Mouse (Mus musculus) heart, postnatal 4 days (tissue): ENCODE measurements around the gene Dgki. TPM values are rescaled to one million over a fixed set of nuclear protein-coding genes. Genes with fewer than 3 reads are reported as not detected.

ENCODE experiments used
- DNase-seq: peaks from one replicate; pipeline ENCODE4 v3.0.0; 2021
- total RNA-seq, 2 experiments: library from RNA; stranded (reverse); gene quantifications; 2 replicates each; pipeline ENCODE4 v1.2.3; 2021

Gene Dgki
- total RNA-seq, result under 1 TPM; 0.67 to 0.70 TPM

DNA sequence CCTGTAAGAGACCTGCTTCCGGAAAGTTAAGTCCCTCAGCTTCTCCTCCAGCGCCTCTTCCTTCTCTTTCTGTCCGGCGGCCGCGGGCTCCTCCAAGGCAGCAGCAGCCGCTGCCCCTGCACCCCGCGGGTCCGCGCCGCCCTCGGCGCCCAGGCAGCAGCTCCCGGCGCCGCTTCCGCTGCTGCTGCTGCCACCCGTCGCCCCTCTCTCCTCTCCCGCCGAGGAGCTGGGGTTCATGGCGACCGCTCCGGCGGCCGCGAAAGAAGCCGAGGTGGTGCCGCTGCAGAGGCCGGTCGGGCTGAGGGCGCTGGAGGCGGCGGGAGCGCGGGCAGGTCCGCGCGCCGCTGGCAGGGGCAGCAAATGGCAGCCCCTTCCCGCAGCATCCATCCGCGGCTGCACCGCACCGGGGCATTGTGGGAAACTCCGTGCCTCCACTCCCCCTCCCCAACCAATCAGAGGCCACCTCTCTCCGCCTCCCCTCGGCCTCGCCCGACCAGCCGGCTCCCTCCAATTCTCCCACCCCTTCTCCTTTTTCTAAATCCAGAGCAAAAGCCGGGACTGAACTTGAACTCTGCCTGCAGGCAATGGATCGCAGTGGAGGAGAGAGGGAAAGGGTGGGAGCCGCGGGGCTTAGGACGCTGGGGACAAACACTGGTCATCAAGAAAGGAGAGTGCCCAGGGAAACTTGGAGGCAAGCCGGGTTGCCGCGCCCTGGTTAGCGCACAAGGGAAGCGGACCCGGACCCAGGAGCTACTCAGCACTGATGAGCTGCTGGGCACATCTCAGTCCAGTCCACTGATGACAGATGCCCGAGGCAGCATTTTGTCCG, at the start of gene Dgki:
TSS of gene Dgki (minus strand) at position 623 of the 829 bp plus-strand sequence.
- peak; percentile 40 for DNase-seq

DNA sequence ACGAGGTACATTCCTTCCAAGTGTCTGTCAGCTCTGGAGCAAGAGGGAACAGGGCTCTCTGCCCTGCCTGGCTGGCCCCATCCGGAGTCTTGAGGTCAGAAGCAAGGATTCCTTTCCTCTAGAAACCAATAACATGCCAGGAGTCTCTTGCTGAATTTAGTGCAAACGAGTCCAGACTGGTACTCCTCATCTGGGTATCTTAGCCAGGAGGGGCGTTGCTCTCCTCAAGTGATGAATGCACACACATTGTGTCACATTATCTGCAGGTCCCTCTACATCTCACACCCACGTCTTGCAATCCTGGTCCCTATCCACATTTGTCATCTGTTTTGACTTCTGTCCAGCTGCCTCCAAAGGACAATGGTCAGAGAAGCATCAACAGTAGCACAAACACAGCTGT, 47.6 kb upstream of the Dgki start:
- no peak for DNase-seq

DNA sequence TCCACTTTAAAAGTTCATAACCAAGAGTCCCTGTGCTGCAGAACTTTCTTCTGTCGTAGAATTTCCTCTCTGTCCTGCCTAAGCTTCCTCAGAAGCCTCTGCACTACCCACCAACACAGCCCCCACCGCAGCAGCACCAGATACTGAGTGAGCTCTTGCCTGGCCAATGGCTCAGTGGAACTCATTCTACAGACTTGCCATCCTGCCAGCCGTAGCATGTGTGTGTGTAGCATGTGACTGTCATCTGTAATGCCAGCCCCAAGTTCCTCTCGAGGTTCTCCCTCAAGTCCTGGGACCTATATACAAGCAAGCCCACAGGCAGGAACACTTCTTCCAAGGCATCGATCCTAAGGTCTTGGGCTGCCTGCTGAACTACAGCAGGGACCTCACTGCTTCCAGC, 38.1 kb upstream of the Dgki start:
- DNase-seq, result no peak

- no peak for DNase-seq
Observed at GRCm38 (mm10) chr6:37336831-37337260, 36.9 kb upstream of the Dgki start.

DNA sequence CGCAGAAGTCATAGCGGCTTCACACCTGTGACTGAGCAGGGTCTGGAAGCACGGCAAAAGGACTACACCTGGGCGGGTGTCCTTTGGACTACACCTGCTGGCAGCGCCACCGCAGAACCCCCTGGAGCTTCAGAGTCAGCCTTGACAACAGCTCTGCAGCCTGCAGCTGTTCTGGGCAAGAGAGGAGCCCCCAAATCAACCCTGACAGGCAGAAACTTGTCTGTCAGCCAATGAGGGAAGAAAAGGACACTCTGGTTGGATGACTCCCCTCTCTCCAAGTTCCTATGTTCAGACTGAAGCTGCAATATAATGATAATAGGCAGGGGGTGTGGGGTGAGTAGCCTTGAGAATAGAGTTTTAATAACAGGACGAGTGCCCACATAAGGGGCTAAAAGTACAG, 36.4 kb upstream of the Dgki start:
- DNase-seq, result no peak

- DNase-seq, result no peak
Observed at GRCm38 (mm10) chr6:37332846-37333245, 32.9 kb upstream of the Dgki start.

- peak; percentile 76 for DNase-seq
Observed at GRCm38 (mm10) chr6:37329901-37330864, 30.2 kb upstream of the Dgki start.

GRCm38 (mm10) chr6:37329376-37329775, 29.4 kb upstream of the Dgki start:
- DNase-seq, result no peak

GRCm38 (mm10) chr6:37328671-37329070, 28.7 kb upstream of the Dgki start:
- DNase-seq, result no peak

DNA sequence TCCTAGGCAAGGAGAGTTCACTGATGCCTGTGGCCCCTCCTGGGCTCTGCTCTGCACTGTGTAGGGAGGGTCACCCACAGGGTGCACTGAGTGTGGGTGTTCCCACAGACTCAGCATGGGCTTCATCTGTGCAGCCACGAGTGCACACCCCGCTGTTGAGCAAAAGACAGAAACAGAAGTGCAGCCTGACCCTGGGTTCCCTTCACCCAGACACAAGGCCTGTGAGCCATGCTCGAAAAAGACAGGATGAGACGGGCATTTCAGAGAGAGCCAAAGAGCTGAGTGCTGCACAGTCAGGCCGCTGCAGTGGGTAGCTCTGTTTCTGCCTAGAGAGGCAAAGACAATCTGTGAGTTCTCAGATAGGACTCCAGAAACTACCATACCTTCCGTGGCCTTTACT, 27.5 kb upstream of the Dgki start:
- DNase-seq, result no peak

GRCm38 (mm10) chr6:37326603-37326955, 26.6 kb upstream of the Dgki start:
- peak; percentile 33 for DNase-seq

DNA sequence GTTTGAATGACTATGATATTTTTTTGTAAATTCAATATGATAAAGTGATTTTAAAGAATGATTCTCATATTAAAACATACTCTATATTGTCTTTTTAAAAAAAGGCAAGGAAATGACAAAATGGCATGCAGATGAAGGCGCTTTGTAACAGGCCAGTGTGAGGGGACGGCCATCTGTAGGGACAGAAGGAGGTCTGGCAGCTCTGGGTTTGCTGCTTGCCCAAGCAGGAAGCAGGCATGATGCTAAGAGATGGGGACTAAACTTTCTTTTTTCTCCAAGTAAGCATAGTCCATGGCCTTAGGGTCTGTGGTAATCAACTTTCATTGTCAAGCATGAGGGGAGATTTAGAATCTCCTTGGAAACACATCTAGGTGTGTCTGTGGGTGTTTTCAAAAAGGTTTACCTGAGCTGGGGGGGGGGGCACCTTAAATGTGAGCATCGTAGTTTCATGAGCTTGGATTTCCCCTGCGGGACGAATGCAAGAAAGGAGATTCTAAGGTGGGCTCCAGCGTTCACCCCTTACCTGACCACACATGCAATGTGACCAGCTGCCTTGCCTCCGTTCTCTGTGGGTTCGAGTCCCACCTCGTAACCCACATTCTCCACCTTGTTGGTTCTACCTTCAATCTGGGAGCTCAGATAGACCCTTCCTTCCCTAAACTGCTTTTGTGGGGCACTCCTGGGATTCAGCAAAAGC, 26.1 kb upstream of the Dgki start:
- no peak for DNase-seq

DNA sequence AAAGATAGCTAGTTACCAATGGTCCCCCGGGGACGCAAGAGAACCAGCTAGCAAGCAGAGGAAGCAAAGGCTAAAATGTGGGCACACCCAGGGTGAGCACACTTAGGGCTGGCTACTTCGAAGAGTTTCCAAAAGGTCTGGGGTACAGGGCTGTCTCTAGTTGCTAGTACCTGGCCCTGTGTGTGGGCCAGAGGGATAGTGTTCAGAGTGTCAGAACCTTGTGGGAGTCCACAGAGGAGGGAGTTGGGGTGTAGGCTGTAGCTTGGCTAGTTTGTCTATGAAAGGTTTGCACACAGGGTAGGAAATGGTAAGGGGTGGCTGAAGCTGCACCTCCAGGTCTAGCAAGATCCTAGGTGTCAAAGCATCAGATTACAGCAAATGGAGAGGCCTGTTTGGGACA, 25.1 kb upstream of the Dgki start:
- no peak for DNase-seq

DNA sequence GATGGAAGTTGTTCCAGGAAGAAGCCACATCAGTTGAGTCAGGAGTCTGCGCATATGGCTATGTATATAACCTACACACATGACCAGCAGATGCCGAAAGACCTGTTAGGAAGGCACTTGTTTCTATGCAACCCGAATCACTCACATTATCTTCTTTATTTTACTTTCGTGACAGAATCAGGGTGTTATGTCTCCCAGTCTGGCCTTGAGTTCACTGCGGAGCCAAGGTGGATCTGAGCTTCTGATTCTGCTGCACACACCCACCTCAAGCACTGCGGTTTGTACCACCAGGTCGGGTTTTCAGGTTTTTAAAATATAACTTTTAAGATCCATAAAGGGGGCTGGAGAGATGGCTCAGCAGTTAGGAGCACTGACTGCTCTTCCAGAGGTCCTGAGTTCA, 22.7 kb upstream of the Dgki start:
- DNase-seq, result no peak

DNA sequence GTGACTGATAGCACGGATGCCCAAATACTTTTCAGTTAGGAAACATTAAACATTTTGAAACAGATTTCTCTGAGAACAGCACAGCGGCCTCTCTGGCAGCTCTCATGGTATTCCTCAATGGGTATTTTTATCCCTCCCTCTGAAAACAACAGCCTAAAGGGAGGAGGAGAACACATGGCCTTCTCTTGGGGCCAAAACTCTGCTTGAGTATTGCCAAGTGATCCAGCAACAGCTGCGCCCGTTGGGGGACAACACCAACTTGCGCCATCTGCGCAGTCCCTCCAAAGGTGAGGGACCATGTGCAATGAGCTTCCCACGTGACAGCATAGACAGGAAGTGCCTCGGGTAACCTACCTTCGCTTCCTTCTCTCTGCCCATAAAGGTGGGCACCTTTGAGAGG, 22.1 kb upstream of the Dgki start:
- no peak for DNase-seq

- no peak for DNase-seq
Observed at GRCm38 (mm10) chr6:37317904-37318303, 17.9 kb upstream of the Dgki start.

DNA sequence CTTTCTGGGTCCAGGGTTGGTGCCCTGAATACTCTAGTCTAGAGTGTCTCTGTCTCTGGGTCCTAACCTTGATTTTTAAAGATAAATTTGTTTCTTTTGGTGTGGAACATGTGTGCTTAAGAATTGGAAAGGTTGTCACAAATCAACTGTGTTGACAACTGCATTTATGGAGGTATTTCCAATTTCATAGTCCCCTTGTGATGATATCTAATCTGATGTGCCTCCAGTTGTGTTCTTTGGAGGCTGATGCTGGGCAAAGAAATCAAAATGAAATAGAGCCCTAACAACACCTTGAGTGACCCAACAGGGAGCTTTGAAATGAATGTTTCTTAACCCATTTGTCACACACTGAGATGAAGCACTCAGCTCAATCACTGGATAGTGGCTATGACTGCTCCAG, 15.5 kb upstream of the Dgki start:
- DNase-seq, result no peak

GRCm38 (mm10) chr6:37310601-37311000, 10.6 kb upstream of the Dgki start:
- no peak for DNase-seq

DNA sequence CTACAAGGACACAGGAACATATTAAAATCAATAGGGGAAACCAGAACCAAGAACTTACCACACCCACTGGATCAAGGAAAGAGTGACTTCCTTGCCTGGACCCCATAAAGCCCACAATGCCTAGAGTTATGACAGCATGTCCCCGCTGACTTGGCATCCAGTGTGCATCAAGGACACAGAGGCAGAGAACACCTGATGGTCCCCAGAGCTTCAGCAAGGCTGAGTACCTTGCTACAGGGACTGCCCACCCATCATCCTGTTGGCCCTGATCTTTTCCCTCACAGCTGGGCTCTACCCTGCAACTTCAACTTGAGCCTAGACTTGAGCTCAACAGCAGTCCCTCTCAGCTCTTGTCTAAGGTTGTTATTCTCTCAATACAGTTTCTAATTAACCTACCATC, 6.6 kb upstream of the Dgki start:
- DNase-seq, result no peak

DNA sequence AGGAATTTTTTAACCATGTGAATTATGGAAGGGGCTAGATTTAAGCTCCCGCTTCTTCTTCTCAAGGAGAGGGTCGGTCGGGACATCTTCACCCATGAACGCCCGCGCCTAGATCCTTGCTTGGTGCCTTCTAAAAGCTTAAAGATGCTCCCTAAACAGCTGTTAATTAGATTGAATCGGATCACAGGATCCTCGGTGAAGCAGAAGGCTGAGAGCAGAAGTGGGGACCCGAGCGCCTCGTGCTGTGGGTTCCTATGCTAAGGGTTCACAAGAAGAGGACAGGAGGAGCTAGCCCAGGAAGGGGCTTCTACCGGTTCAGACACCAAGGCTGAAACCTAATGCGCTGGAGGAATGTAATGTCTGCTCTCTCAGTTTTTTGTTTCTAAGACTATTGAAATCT, 508 bp upstream of the Dgki start:
- no peak for DNase-seq

DNA sequence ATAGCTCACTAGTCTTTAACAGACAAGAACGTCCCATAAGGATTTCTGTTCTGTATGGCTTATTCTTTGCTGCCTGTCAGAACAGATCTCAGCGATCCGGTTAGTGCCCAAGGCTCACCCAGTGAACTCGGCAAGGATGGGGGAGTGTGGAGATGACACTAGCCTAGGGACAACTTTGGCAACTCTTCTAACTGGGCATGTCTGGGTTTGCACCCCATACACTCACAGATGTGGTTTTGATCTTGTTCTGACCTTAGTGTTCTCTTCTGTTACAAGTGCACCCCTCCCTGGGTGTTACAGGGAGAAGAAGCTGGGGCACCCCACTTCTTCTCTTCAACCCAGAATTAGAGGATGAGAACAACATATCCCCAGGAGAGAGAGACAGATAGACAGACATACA, 1.0 kb downstream of the Dgki start:
- no peak for DNase-seq

GRCm38 (mm10) chr6:37297744-37298482, 2.1 kb downstream of the Dgki start:
- DNase-seq, result no peak
